In genomic region chr15:97839991-97840455, GRCm38 (mm10) we compare ENCODE assay signal across 7 mouse cellular contexts. TPM values are rescaled to one million over a fixed set of nuclear protein-coding genes. Genes with fewer than 3 reads are reported as not detected.
A peak's percentile ranks its signal among the peaks of the same experiment; 100 is the strongest.
DNase-seq lines count a peak whose midpoint lies in the region; ATAC-seq lines count a peak whose summit lies in the region.

No protein-coding gene starts in this region.

- peak; percentile 66 for DNase-seq in Muller cell, postnatal 12 days (ENCODE audit: inconsistent ontology term)
- DNase-seq in lung, postnatal 10 days: peak; percentile 95
- no peak for DNase-seq in cerebellum, postnatal 36 days

- peak; percentile 70 for ATAC-seq in heart, embryonic 11.5 days (replicated peaks; ENCODE audit: insufficient number of reproducible peaks, low FRiP score, low TSS enrichment)
- ATAC-seq in kidney, embryonic 16.5 days (ENCODE audit: low FRiP score, low TSS enrichment): peak; percentile 86
- ATAC-seq in inflammation-experienced regulatory T-cells, adult 6 months: no peak

- H3K9me3 ChIP-seq in heart, embryonic 11.5 days (replicated peaks; ENCODE audit: control insufficient read depth, low read length): no peaks in the 10 kb centered on the region
- no peaks in the 10 kb centered on the region for H3K9me3 ChIP-seq in kidney, embryonic 16.5 days (ENCODE audit: low read length)

- H3K4me2 ChIP-seq in heart, embryonic 11.5 days: no peak overlapping the region
- no peak overlapping the region for H3K4me2 ChIP-seq in kidney, embryonic 16.5 days (replicated peaks; ENCODE audit: low read depth, low read length)

- H3K27ac ChIP-seq in brown adipose tissue, adult 24 weeks (replicated peaks; ENCODE audit: low read depth, low read length): peak overlapping the region; percentile 75
- H3K27ac ChIP-seq in heart, embryonic 11.5 days (ENCODE audit: low read depth, low read length): 0 out of 2 replicates have a peak overlapping the region, but pooled peaks have one; percentile 37
- peak overlapping the region; percentile 80 for H3K27ac ChIP-seq in kidney, embryonic 16.5 days (ENCODE audit: low read length)

- no peaks in the 10 kb centered on the region for H3K36me3 ChIP-seq in heart, embryonic 11.5 days (ENCODE audit: control insufficient read depth, insufficient read depth, low read length)
- H3K36me3 ChIP-seq in kidney, embryonic 16.5 days (ENCODE audit: insufficient read depth, low read length): no peaks in the 10 kb centered on the region

- H3K9ac ChIP-seq in heart, embryonic 11.5 days (ENCODE audit: low read depth, low read length): no peak overlapping the region
- peak overlapping the region; percentile 37; the same call in 1 of the 2 replicates for H3K9ac ChIP-seq in kidney, embryonic 16.5 days (replicated peaks; ENCODE audit: low read length)

- H3K4me3 ChIP-seq in brown adipose tissue, adult 24 weeks (ENCODE audit: insufficient read depth, low read depth, low read length): no peak overlapping the region
- H3K4me3 ChIP-seq in heart, embryonic 11.5 days (ENCODE audit: low read depth, low read length): no peak overlapping the region
- no peak overlapping the region for H3K4me3 ChIP-seq in kidney, embryonic 16.5 days (ENCODE audit: low read length)

- 0 out of 2 replicates have a peak, but pooled peaks cover 3% of the 10 kb centered on the region for H3K27me3 ChIP-seq in heart, embryonic 11.5 days (ENCODE audit: control insufficient read depth, insufficient read depth, low read length)
- H3K27me3 ChIP-seq in kidney, embryonic 16.5 days (ENCODE audit: insufficient read depth, low read length): no peaks in the 10 kb centered on the region

- peaks cover 26% of the 10 kb centered on the region for H3K4me1 ChIP-seq in brown adipose tissue, adult 24 weeks (ENCODE audit: control insufficient read depth, insufficient read depth, insufficient read length, low read length)
- peaks cover 28% of the 10 kb centered on the region for H3K4me1 ChIP-seq in heart, embryonic 11.5 days (ENCODE audit: control insufficient read depth, insufficient read depth, low read length)
- H3K4me1 ChIP-seq in kidney, embryonic 16.5 days (ENCODE audit: insufficient read depth, low read length): peaks cover 53% of the 10 kb centered on the region

- WGBS in heart, embryonic 11.5 days (ENCODE audit: insufficient replicate concordance): 25% methylated on average over 3 of the region's 3 CpGs
- 12% methylated on average over 3 of the region's 3 CpGs for WGBS in kidney, embryonic 16.5 days

RNA-seq across cellular contexts. Expression of gene Hdac7, which starts 4.3 kb away (rescaled TPM):
- polyA plus RNA-seq in brown adipose tissue, adult 24 weeks (2012; ENCODE audit: insufficient read depth, insufficient read length, missing spikeins): 10.0 and 10.2 TPM in 2 replicates
- 24.6 and 25.0 TPM in 2 replicates for polyA plus RNA-seq in heart, embryonic 11.5 days (2014; fragmentation: Nextera tagmentation; extraction: Ambion mirVana)
- polyA plus RNA-seq in kidney, embryonic 16.5 days (2015; fragmentation: Nextera tagmentation; extraction: Ambion mirVana): 37.3 and 40.0 TPM in 2 replicates
- 10 to 100 TPM; 47.2 to 80.6 (median 77.9) TPM for polyA plus RNA-seq in inflammation-experienced regulatory T-cells, adult 6 months (2017; shearing (Covaris generic))

Comparison
In these comparisons a context has a peak if more than half of its experiments do, and no peak if none do; other contexts are left out.
1. DNase-seq: peak in Muller cell, postnatal 12 days (single experiment) and lung, postnatal 10 days (single experiment); none in cerebellum, postnatal 36 days (0 of 2).
2. Peak in every context shown above with its lines, with median percentiles within 50 percentile points of each other: H3K27ac ChIP-seq.